Mouse (Mus musculus): ENCODE measurements around the gene Rapgef5. TPM values are rescaled to one million over a fixed set of nuclear protein-coding genes. Genes with fewer than 3 reads are reported as not detected.

Gene Rapgef5
- polyA plus RNA-seq, 1 experiment from 2014 or later = 15.3 TPM

DNA sequence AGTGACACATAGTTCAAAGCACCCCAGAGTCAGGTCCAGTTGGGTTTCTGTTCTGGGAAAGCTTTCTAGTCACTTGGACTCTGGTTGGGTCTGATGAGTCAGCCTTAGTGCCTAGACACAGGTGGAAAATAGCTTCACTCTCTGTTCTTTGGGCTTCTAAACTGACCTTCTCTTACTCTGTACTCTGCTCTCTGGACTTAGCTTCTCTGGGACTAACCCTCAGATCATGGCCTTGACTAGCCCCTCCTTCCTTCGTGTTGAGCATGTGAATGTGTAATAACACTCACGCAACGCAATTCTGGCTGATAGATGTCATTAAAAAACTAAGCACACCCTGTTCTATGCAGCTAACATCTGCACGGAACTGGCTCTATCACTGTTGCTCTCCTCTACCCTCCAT is 160.0 kb downstream of the Rapgef5 start:
- no peak overlapping the region for H3K4me2 ChIP-seq
- H3K9me3 ChIP-seq (replicated peaks) = no peaks in the 10 kb centered on the region
- H3K9ac ChIP-seq = no peak overlapping the region
- H3K36me3 ChIP-seq = no peaks in the 10 kb centered on the region
- no peaks in the 10 kb centered on the region for H3K27me3 ChIP-seq
- WGBS = 78% methylated on average over 4 of the region's 4 CpGs
- H3K4me3 ChIP-seq = no peak overlapping the region
- H3K4me1 ChIP-seq (replicated peaks) = peaks cover 23% of the 10 kb centered on the region
- no peak overlapping the region for H3K27ac ChIP-seq
- no peak for ATAC-seq (replicated peaks; ENCODE audit: insufficient number of reproducible peaks, insufficient read depth, low FRiP score, low read depth)

DNA sequence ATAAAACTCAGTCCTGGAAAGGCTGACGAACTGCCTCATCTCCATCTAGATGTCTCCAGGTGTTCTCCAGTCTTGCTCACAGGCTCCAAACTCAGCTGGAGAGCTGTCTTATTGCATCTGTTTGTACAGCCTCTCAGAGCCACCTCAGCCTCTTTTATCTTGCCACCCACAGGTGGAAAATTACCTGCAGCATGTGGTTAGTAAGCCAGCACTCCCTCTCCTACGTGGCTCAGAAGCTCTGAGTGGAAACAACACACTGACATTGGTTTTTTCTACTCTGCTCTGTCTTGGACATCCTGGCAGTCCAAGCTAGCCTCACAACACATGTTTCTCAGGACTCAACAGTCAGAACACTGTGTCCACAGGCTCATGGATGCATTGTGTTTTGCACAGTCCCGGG is 162.6 kb downstream of the Rapgef5 start:
- no peaks in the 10 kb centered on the region for H3K27me3 ChIP-seq
- no peaks in the 10 kb centered on the region for H3K9me3 ChIP-seq (replicated peaks)
- no peak overlapping the region for H3K9ac ChIP-seq
- peaks cover 23% of the 10 kb centered on the region for H3K4me1 ChIP-seq (replicated peaks)
- 75% methylated on average over 3 of the region's 3 CpGs for WGBS
- H3K27ac ChIP-seq = no peak overlapping the region
- H3K36me3 ChIP-seq = no peaks in the 10 kb centered on the region
- H3K4me3 ChIP-seq = no peak overlapping the region
- ATAC-seq (replicated peaks; ENCODE audit: insufficient number of reproducible peaks, insufficient read depth, low FRiP score, low read depth) = no peak
- no peak overlapping the region for H3K4me2 ChIP-seq

DNA sequence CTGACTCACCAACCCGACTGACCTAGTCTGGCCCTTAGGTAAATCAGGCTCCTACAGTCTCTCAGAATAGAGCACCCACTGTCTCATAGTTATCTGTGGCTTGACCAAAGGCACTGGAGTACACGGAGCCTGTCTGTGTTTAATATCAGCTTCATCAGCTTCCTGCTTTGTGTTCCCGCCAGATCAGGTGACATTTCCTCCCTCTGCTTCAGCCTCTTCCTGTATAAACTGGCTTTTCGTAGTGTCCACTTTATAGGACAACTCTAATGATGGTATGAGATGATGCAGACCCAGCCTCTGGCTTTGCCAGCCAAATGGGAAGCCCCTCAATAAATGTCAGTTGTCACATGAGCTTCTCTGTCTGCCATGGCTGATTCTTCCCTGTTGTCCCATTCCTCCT is 163.5 kb downstream of the Rapgef5 start:
- peaks cover 23% of the 10 kb centered on the region for H3K4me1 ChIP-seq (replicated peaks)
- no peaks in the 10 kb centered on the region for H3K27me3 ChIP-seq
- H3K9ac ChIP-seq = no peak overlapping the region
- 44% methylated on average over 4 of the region's 4 CpGs for WGBS
- no peak for ATAC-seq (replicated peaks; ENCODE audit: insufficient number of reproducible peaks, insufficient read depth, low FRiP score, low read depth)
- no peak overlapping the region for H3K4me3 ChIP-seq
- no peaks in the 10 kb centered on the region for H3K36me3 ChIP-seq
- H3K27ac ChIP-seq = no peak overlapping the region
- no peak overlapping the region for H3K4me2 ChIP-seq
- H3K9me3 ChIP-seq (replicated peaks) = no peaks in the 10 kb centered on the region

DNA sequence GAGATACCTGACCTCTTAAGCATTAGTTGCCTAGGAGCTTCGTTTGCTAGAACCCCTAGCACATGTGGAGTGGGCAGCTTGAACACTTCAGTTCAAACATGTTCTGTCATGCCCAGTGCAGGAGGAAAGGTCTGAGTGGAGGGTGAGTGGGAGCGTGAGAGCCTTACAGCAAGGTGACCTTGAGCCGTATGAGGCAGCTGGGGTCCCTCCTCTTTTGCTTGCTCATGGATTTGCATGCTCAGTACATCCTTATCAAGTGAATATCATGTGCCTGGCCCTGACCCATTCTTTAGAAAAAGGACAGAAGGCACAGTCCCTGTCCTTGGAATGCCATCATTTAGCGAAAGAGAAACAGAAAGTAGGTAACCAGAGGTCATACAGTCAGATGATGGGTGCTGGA is 165.0 kb downstream of the Rapgef5 start:
- no peaks in the 10 kb centered on the region for H3K36me3 ChIP-seq
- WGBS = 62% methylated on average over 4 of the region's 4 CpGs
- no peak overlapping the region for H3K27ac ChIP-seq

DNA sequence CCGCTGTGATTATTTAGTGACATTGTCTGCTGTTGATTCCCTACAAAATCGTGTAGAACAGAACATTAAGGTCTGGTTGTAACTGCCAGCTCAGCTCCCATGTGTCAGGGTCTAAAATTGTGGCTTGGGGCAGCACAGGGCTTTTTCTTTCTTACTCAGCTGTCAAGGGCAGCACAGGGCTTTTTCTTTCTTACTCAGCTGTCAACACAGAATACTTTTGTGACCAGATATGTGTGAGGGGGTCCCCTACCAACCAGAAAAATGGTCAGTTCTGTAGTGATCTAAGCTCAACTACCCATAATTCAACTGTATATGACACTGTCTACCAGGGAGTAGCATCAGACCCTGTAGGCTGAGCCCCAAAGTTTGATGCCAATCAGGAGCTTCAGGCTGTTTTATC is 167.1 kb downstream of the Rapgef5 start:
- Histone ChIP-seq H3K4me2 (no peak overlapping the region), H3K27me3 (no peaks in the 10 kb centered on the region), H3K4me3 (no peak overlapping the region), H3K36me3 (no peaks in the 10 kb centered on the region), H3K9me3 (replicated peaks) (no peaks in the 10 kb centered on the region), H3K27ac (no peak overlapping the region), H3K4me1 (replicated peaks) (peaks cover 16% of the 10 kb centered on the region), H3K9ac (no peak overlapping the region)
- ATAC-seq (replicated peaks; ENCODE audit: insufficient number of reproducible peaks, insufficient read depth, low FRiP score, low read depth) = no peak
- 63% methylated on average over 2 of the region's 2 CpGs for WGBS

More for the DNA sequence above, 165.0 kb downstream of the Rapgef5 start:
- Histone ChIP-seq H3K27me3 (no peaks in the 10 kb centered on the region), H3K4me1 (replicated peaks) (peaks cover 18% of the 10 kb centered on the region), H3K4me3 (no peak overlapping the region), H3K4me2 (no peak overlapping the region), H3K9me3 (replicated peaks) (no peaks in the 10 kb centered on the region), H3K9ac (no peak overlapping the region)
- ATAC-seq (replicated peaks; ENCODE audit: insufficient number of reproducible peaks, insufficient read depth, low FRiP score, low read depth) = no peak

DNA sequence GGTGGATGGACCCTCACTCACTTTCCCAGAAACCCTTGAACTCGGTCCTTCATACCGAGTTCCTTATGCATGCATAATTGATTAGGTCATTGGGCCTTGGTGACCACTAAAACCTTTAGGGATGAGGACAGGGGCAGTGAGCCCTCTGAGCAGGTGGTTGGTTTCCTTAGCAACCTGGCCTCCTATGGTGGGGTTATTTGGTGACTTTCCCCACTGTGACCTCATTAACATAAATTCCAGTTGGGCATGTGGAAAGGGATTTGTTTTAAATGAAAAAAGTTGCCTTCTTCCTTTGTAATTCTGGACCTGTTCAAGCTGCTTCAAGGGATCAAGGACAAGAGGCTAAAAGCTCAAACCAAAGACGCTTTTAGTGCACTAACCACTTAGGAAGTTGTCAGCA is 167.7 kb downstream of the Rapgef5 start:
- no peak for ATAC-seq (replicated peaks; ENCODE audit: insufficient number of reproducible peaks, insufficient read depth, low FRiP score, low read depth)
- 59% methylated on average over 3 of the region's 3 CpGs for WGBS
- Histone ChIP-seq H3K4me3 (no peak overlapping the region), H3K4me1 (replicated peaks) (peaks cover 22% of the 10 kb centered on the region), H3K36me3 (no peaks in the 10 kb centered on the region), H3K9ac (no peak overlapping the region), H3K9me3 (replicated peaks) (no peaks in the 10 kb centered on the region), H3K4me2 (no peak overlapping the region), H3K27me3 (no peaks in the 10 kb centered on the region), H3K27ac (no peak overlapping the region)

DNA sequence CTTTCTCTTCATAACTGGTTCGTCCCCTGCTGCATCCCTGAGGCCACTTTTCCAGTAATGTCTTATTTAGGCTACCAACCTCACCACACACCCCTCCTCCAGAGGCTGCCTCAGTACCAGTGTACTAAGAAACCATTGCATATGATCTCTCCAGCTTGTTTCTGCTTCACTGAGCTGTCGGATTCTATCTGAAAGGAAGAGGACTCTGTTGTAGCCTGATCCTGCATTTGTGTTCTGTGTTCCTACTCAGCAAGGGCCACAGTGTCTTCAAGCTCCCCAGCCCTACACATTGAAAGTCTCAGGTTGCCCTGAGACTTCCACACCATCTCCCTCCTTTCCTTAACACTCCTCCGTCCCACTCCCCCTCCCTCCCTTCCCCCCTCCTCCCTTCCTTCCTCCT is 168.5 kb downstream of the Rapgef5 start:
- no peaks in the 10 kb centered on the region for H3K9me3 ChIP-seq (replicated peaks)
- no peaks in the 10 kb centered on the region for H3K27me3 ChIP-seq
- H3K4me1 ChIP-seq (replicated peaks) = peaks cover 26% of the 10 kb centered on the region
- H3K27ac ChIP-seq = no peak overlapping the region
- 47% methylated on average over 3 of the region's 3 CpGs for WGBS
- ATAC-seq (replicated peaks; ENCODE audit: insufficient number of reproducible peaks, insufficient read depth, low FRiP score, low read depth) = no peak
- H3K4me2 ChIP-seq = no peak overlapping the region
- H3K4me3 ChIP-seq = no peak overlapping the region
- no peaks in the 10 kb centered on the region for H3K36me3 ChIP-seq
- no peak overlapping the region for H3K9ac ChIP-seq

DNA sequence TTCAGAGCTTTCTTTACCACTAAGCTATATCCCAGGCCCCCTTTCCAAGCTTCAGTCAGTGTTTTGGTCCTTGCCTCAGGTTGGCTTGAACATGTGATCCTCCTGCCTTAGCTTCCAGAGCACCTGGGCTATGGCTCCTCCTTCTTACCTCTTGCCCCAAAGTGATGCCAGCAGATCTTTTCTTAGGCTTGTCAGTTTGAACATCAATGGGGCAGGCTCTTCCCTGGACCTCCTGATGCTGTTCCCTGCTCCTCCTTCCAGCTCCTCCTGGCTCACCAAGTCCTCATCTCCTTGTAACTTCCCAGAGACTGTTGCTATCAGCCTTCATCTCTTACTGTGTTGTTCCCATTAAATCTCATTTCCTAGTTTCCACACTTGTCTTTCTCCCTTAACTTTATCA is 169.1 kb downstream of the Rapgef5 start:
- H3K4me1 ChIP-seq (replicated peaks) = peaks cover 20% of the 10 kb centered on the region
- H3K4me2 ChIP-seq = no peak overlapping the region
- no peak overlapping the region for H3K4me3 ChIP-seq
- H3K9me3 ChIP-seq (replicated peaks) = no peaks in the 10 kb centered on the region
- H3K36me3 ChIP-seq = no peaks in the 10 kb centered on the region
- no peak overlapping the region for H3K27ac ChIP-seq
- ATAC-seq (replicated peaks; ENCODE audit: insufficient number of reproducible peaks, insufficient read depth, low FRiP score, low read depth) = no peak
- no peak overlapping the region for H3K9ac ChIP-seq
- no peaks in the 10 kb centered on the region for H3K27me3 ChIP-seq

DNA sequence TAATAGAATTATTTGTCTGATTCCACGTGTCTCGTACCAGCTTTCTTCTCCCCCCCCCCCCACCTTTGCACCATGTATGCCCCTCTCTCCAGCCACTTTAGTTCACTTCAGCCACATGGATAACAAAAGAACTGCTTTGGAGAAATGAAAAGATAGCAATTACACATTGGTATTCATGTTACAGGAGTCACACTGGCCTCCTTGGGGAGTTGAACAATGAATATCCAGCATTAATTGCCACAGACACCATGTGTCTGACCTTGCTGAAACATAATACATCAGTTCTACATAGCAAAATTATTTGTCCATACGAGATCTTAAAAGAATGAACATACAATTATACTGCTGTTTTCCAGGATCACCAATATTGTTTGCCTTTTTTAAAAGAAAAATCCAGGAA is 170.5 kb downstream of the Rapgef5 start:
- H3K36me3 ChIP-seq = no peaks in the 10 kb centered on the region
- no peaks in the 10 kb centered on the region for H3K9me3 ChIP-seq (replicated peaks)
- H3K27me3 ChIP-seq = no peaks in the 10 kb centered on the region
- no peak overlapping the region for H3K9ac ChIP-seq
- no peak for ATAC-seq (replicated peaks; ENCODE audit: insufficient number of reproducible peaks, insufficient read depth, low FRiP score, low read depth)
- no peak overlapping the region for H3K27ac ChIP-seq
- H3K4me1 ChIP-seq (replicated peaks) = peaks cover 12% of the 10 kb centered on the region
- no peak overlapping the region for H3K4me2 ChIP-seq
- H3K4me3 ChIP-seq = no peak overlapping the region
- 78% methylated on average over 3 of the region's 3 CpGs for WGBS

DNA sequence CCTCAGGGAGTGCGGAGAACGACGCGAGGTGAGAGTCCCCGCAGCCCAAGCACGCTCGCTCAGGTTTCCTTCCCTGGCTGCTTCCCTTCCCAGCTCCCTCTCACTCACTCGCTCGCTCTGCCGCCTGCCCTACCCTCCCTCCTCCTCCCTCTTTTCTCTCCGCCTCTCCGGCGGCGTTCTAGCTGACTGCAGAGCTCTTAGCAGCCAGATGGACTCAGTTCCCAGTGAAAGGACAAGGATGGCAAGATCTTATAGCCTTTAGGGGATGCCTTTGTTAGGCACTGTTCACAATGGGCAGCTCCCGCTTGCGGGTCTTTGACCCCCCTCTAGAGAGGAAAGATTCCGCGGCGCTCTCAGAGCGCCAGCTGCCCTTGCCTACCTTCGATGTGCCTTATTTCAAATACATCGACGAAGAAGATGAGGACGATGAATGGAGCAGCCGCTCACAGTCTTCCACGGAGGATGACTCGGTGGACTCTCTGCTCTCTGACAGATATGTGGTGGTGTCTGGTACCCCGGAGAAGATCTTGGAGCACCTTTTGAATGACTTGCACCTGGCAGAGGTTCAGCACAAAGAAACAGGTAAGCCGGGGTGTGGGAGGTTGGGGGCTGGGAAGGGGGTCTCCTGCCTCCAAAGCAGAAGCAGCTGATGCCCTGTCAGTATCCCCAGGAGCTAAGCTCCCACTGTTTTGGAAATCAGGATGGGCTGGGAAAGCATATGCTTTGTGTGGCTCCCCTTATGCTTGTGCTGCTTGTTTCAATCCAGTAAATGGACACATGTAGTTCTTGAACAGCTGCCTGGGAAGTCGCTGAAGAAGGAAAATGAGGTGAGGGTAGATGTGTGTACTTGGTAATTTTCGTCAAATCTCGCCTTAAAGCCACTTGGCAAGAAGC is 172.6 kb downstream of the Rapgef5 start:
- Histone ChIP-seq H3K9ac (peak overlapping the region; percentile 50), H3K36me3 (no peaks in the 10 kb centered on the region), H3K4me3 (peak overlapping the region; percentile 46), H3K27me3 (no peaks in the 10 kb centered on the region), H3K27ac (no peak overlapping the region), H3K9me3 (replicated peaks) (no peaks in the 10 kb centered on the region), H3K4me2 (peak overlapping the region; percentile 69), H3K4me1 (replicated peaks) (peaks cover 12% of the 10 kb centered on the region)
- peak; percentile 61 for ATAC-seq (replicated peaks; ENCODE audit: insufficient number of reproducible peaks, insufficient read depth, low FRiP score, low read depth)
- WGBS = 12% methylated on average over 32 of the region's 32 CpGs

DNA sequence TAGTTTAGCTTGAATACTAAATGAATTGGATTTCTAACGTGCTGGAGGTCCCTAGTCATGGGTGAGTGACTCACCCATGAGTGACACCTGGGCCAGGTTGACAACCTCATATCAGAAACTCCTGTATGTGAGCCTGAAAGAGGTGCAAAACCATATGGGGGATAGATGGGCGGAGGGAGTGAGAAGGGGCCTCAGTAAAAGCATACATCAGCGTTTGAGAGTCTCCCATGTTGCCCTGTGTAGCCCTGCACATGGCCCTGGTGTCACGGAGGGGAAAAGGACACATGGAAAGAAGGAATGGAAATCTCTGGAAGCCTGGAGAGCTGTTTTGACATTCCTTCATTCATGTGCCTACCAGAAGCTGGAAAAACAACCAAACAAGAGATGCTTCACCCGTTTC is 175.1 kb downstream of the Rapgef5 start:
- WGBS = 71% methylated on average over 5 of the region's 5 CpGs
- Histone ChIP-seq H3K9ac (no peak overlapping the region), H3K4me1 (replicated peaks) (peaks cover 12% of the 10 kb centered on the region), H3K27ac (no peak overlapping the region), H3K27me3 (no peaks in the 10 kb centered on the region), H3K9me3 (replicated peaks) (no peaks in the 10 kb centered on the region), H3K4me2 (no peak overlapping the region), H3K36me3 (no peaks in the 10 kb centered on the region), H3K4me3 (no peak overlapping the region)
- ATAC-seq (replicated peaks; ENCODE audit: insufficient number of reproducible peaks, insufficient read depth, low FRiP score, low read depth) = no peak

DNA sequence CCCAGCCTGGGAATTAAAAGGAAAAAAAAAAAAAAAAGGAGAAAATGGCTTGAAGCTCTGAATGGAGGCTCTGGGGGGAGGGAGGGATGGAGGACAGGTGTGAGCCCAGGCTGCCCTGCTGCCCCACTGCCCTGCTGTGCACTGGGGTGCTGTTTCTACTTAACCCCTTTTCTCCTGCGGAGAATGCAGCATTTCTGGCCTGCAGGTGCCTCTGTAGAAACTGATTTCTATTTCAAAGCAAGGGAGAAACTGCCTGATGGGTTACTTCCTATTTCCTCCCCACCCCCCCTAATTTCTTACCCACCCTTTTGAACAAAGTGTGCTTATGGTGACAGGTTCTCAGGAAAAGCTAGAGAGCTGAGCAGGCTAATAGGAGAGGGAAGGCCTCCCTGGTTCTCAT is 176.5 kb downstream of the Rapgef5 start:
- WGBS = 55% methylated on average over 1 of the region's 1 CpGs
- Histone ChIP-seq H3K4me2 (no peak overlapping the region), H3K27me3 (no peaks in the 10 kb centered on the region), H3K9ac (no peak overlapping the region), H3K27ac (no peak overlapping the region), H3K36me3 (no peaks in the 10 kb centered on the region), H3K4me3 (no peak overlapping the region), H3K4me1 (replicated peaks) (peaks cover 12% of the 10 kb centered on the region), H3K9me3 (replicated peaks) (no peaks in the 10 kb centered on the region)
- ATAC-seq (replicated peaks; ENCODE audit: insufficient number of reproducible peaks, insufficient read depth, low FRiP score, low read depth) = no peak

All from heart, embryonic 15.5 days (tissue).